Mouse (Mus musculus) ES-E14 (cell line): ENCODE data around the gene Txndc16.

Experiments used
- MAFK ChIP-seq: IDR thresholded peaks from 2 replicates; pipeline ENCODE4 v1.6.1; 2014; ENCODE audit warnings: mild to moderate bottlenecking, low read depth, low read length, inconsistent platforms; ENCODE audit not compliant: insufficient read depth
- ZC3H11A ChIP-seq: IDR thresholded peaks from 2 replicates; pipeline ENCODE4 v1.6.1; 2012; ENCODE audit warnings: low read depth, mild to moderate bottlenecking, inconsistent platforms, low read length, borderline replicate concordance
- ZNF384 ChIP-seq: IDR thresholded peaks from 2 replicates; pipeline ENCODE4 v1.6.1; 2012; ENCODE audit warnings: low read depth, low read length, inconsistent platforms

- TF ChIP-seq ZNF384 (no peak), ZC3H11A (no peak), MAFK (peak; percentile 100)
Measured at GRCm38 (mm10) chr14:45251548-45252076, 31.5 kb upstream of the Txndc16 start.
